Mouse (Mus musculus) skeletal muscle tissue, postnatal 0 days (tissue): Measurements from ENCODE around the gene Mtrex. TPM values are rescaled to one million over a fixed set of nuclear protein-coding genes. Genes with fewer than 3 reads are reported as not detected.

Experiments
- polyA plus RNA-seq: library from polyadenylated mRNA; unstranded; fragments of >200 nt; fragmentation: Nextera tagmentation; extraction: Ambion mirVana; gene quantifications from 2 replicates; pipeline ENCODE4 v1.2.1, GENCODE M21; 2015

Gene Mtrex
- polyA plus RNA-seq: 24.7 and 25.8 TPM in 2 replicates

DNA sequence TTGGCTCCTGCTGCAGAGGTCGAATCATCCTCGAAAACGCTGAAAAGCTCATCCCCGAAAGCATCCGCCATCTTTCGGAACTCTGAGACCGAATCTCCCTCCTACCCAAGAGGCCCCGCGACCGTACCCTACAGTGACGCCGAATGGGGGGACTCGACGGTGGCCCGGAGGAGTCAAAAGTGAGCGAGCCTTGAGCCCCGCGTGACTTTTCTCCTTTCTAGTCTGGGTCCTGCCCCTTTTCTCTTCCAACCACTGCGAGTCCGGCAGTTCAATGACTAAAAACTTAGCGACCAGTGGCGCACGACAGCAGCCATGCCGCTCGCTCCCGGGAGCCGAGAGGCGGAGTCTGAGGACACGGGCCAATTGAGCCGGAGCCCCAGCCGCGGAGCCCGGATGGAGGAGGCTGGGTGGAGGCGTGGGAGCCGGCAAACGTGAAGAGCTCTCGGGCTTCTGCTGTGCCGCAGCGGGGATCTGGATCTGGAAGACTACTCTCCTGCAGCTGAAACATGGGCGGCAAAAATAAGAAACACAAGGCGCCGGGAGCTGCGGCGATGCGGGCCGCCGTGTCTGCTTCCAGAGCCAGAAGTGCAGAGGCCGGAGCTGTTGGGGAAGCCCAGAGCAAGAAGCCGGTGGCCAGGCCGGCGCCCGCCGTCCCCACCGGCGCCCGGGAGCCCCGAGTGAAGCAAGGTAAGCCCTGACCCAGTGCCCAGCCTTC, at the start of gene Mtrex, which contains the start of gene Dhx29:
Gene Mtrex, minus strand, starts transcription at position 112 of the 715 bp plus-strand sequence.
Gene Dhx29, plus strand, starts transcription at position 168 of the 715 bp plus-strand sequence.

Other genes with a start within 250 kb of the Mtrex start
- 169 and 173 TPM in 2 replicates for gene Plpp1, start 126.6 kb downstream of the Mtrex start, polyA plus RNA-seq
- gene Dhx29, start 56 bp upstream of the Mtrex start, polyA plus RNA-seq: 10.7 and 12.0 TPM in 2 replicates
- gene Ccno, start 60.4 kb upstream of the Mtrex start, polyA plus RNA-seq: 0.15 and 0.24 TPM in 2 replicates
- not detected in 2 replicates for gene Mcidas, start 66.4 kb upstream of the Mtrex start, polyA plus RNA-seq
- not detected in 2 replicates for gene Cdc20b, start 107.7 kb upstream of the Mtrex start, polyA plus RNA-seq
- 70.2 and 104 TPM in 2 replicates for gene Gpx8, start 119.0 kb upstream of the Mtrex start, polyA plus RNA-seq
- 0.33 and 0.40 TPM in 2 replicates for gene Gzma, start 173.6 kb upstream of the Mtrex start, polyA plus RNA-seq